Comparison of ENCODE assay signal across 9 mouse cellular contexts in genomic region chr11:110409776-110410175, GRCm38 (mm10). TPM values are rescaled to one million over a fixed set of nuclear protein-coding genes. Genes with fewer than 3 reads are reported as not detected.
DNase-seq lines count a peak whose midpoint lies in the region; ATAC-seq and TF ChIP-seq lines count a peak whose summit lies in the region.
"Had no signal": no experiment of that assay in that cellular context is flagged by ENCODE, and none has a peak within 500 bp of the region (broad histone marks: within the 10 kb centered on the region; RNA-seq: fewer than 3 reads in every experiment).

No protein-coding gene starts in this region.

- H3K4me2 ChIP-seq in forebrain, postnatal 0 days (ENCODE audit: low read depth): no peak overlapping the region
- H3K4me2 ChIP-seq in forebrain, embryonic 12.5 days: no peak overlapping the region
- H3K4me2 ChIP-seq: lung, embryonic 15.5 days had no signal

- no peaks in the 10 kb centered on the region for H3K27me3 ChIP-seq in forebrain, postnatal 0 days (ENCODE audit: insufficient read depth, low read length)
- H3K27me3 ChIP-seq in forebrain, embryonic 12.5 days: no peaks in the 10 kb centered on the region
- H3K27me3 ChIP-seq: lung, embryonic 15.5 days had no signal

- no peaks in the 10 kb centered on the region for H3K4me1 ChIP-seq in forebrain, postnatal 0 days (ENCODE audit: insufficient read depth)
- H3K4me1 ChIP-seq in forebrain, embryonic 12.5 days: no peaks in the 10 kb centered on the region

- 76% methylated on average over 9 of the region's 9 CpGs for WGBS in forebrain, postnatal 0 days
- 73% methylated on average over 9 of the region's 9 CpGs for WGBS in forebrain, embryonic 12.5 days

- no peaks in the 10 kb centered on the region for H3K36me3 ChIP-seq in forebrain, postnatal 0 days (ENCODE audit: insufficient read depth)
- no peaks in the 10 kb centered on the region for H3K36me3 ChIP-seq in forebrain, embryonic 12.5 days (replicated peaks)
- H3K36me3 ChIP-seq: lung, embryonic 15.5 days had no signal

- TF ChIP-seq CTCF in forebrain, postnatal 0 days (IDR thresholded peaks at IDR 0.05; ENCODE audit: low read depth): no peak

- H3K4me3 ChIP-seq in forebrain, postnatal 0 days (ENCODE audit: low read depth, low read length): no peak overlapping the region
- H3K4me3 ChIP-seq in forebrain, embryonic 12.5 days (replicated peaks): no peak overlapping the region
- H3K4me3 ChIP-seq: lung, embryonic 15.5 days had no signal

- 0 out of 2 replicates have a peak overlapping the region, but pooled peaks have one; percentile 1 for H3K27ac ChIP-seq in forebrain, postnatal 0 days (ENCODE audit: low read depth, low read length)
- H3K27ac ChIP-seq in forebrain, embryonic 12.5 days: no peak overlapping the region

- no peak for ATAC-seq in forebrain, postnatal 0 days
- no peak for ATAC-seq in forebrain, embryonic 12.5 days (ENCODE audit: low FRiP score)

- no peak for DNase-seq in forebrain, postnatal 0 days
- DNase-seq in CD4-positive helper T cell, adult 2 months (ENCODE audit: low read depth, low spot score): peak; percentile 35
- DNase-seq in c-Kit-positive CD71-positive TER-119-negative erythroid progenitor cells, embryonic 14.5 days (ENCODE audit: low read depth): peak; percentile 42
- DNase-seq in natural killer cell, adult 2 months (ENCODE audit: low spot score in 2 of 2): peak; percentile 10 to 54
- DNase-seq in embryo, embryonic 10 days (ENCODE audit: low spot score): no peak
- no peak for DNase-seq in cerebellum, postnatal 4 days (ENCODE audit: low spot score in 2 of 2)
- no peak for DNase-seq in layer of hippocampus, adult 9-11 months

- H3K9me3 ChIP-seq in forebrain, postnatal 0 days (ENCODE audit: low read length): no peaks in the 10 kb centered on the region
- no peaks in the 10 kb centered on the region for H3K9me3 ChIP-seq in forebrain, embryonic 12.5 days
- H3K9me3 ChIP-seq: lung, embryonic 15.5 days had no signal

- no peak overlapping the region for H3K9ac ChIP-seq in forebrain, postnatal 0 days
- no peak overlapping the region for H3K9ac ChIP-seq in forebrain, embryonic 12.5 days
- H3K9ac ChIP-seq: lung, embryonic 15.5 days had no signal

RNA-seq across cellular contexts. Expression of gene Map2k6, which starts 10.9 kb away (rescaled TPM):
- total RNA-seq in forebrain, postnatal 0 days (2014; rRNA removed): 25.5 and 25.9 TPM in 2 replicates
- 19.2 and 21.3 TPM in 2 replicates for polyA plus RNA-seq in forebrain, postnatal 0 days (2015; fragmentation: Nextera tagmentation; extraction: Ambion mirVana)
- polyA plus RNA-seq in forebrain, embryonic 12.5 days (2016; fragmentation: Nextera tagmentation; extraction: Ambion mirVana): 39.5 and 40.3 TPM in 2 replicates

Comparison
In these comparisons a context has a peak if more than half of its experiments do, and no peak if none do; other contexts are left out.
1. DNase-seq: peak in CD4-positive helper T cell, adult 2 months (single experiment), c-Kit-positive CD71-positive TER-119-negative erythroid progenitor cells, embryonic 14.5 days (single experiment) and natural killer cell, adult 2 months (2 of 2); none in forebrain, postnatal 0 days (single experiment), embryo, embryonic 10 days (single experiment), cerebellum, postnatal 4 days (0 of 2) and layer of hippocampus, adult 9-11 months (single experiment).